Mouse (Mus musculus): ENCODE results near the gene N4bp2l2. TPM values are rescaled to one million over a fixed set of nuclear protein-coding genes. Genes with fewer than 3 reads are reported as not detected.

The N4bp2l2 gene
- polyA plus RNA-seq, 1 experiment from 2014 or later: 47.1 TPM

DNA sequence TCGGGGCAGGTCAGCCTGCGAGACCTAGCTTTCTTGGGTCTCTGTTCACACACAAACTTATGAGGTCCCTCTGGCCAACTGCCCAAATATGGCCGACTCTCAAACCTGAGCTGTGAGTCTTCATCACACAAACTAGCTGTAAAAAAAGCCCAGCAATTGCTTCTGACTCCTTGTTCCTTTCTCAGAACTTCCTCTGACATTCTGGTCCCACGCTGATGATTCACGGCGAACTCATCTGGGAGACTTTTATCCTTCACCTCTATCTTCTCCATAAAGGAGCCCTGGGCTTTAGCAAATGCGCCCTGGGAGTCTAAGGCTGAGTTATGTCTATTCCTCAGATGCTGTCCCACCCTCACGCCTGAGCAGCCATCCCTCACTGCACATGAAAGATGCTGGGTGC lies 58.4 kb downstream of the N4bp2l2 start:
- H3K4me1 ChIP-seq: no peaks in the 10 kb centered on the region
- WGBS: 90% methylated on average over 8 of the region's 8 CpGs
- ATAC-seq (ENCODE audit: insufficient number of reproducible peaks, insufficient read depth, low FRiP score, low TSS enrichment): no peak
- H3K36me3 ChIP-seq: 0 out of 2 replicates have a peak, but pooled peaks cover 3% of the 10 kb centered on the region
- no peak overlapping the region for H3K27ac ChIP-seq
- H3K9ac ChIP-seq: no peak overlapping the region
- H3K4me2 ChIP-seq (replicated peaks): no peak overlapping the region
- no peak overlapping the region for H3K4me3 ChIP-seq
- no peaks in the 10 kb centered on the region for H3K27me3 ChIP-seq
- no peaks in the 10 kb centered on the region for H3K9me3 ChIP-seq

DNA sequence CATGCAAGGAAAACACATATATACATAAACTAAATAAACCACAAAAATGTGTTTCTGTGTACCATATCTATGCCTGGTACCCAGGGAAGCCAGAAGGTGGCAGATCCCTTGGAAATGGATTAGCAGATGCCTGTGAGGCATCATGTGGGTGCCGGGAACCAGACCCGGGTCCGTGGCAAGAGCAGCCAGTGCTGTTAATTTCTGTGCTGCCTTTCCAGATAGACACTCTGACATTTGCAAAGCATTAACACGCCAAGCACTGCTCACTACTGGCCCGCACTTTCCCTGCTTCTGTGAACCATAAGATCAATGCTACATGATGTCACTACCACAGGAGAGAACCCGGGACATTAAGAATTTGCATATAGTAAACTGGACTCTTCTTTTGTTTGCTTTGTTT lies 59.9 kb downstream of the N4bp2l2 start:
- H3K27ac ChIP-seq: no peak overlapping the region
- H3K27me3 ChIP-seq: no peaks in the 10 kb centered on the region
- H3K9ac ChIP-seq: no peak overlapping the region
- no peak for ATAC-seq (ENCODE audit: insufficient number of reproducible peaks, insufficient read depth, low FRiP score, low TSS enrichment)
- H3K9me3 ChIP-seq: no peaks in the 10 kb centered on the region
- WGBS: 95% methylated on average over 6 of the region's 6 CpGs
- H3K36me3 ChIP-seq: 0 out of 2 replicates have a peak, but pooled peaks cover 3% of the 10 kb centered on the region
- H3K4me1 ChIP-seq: no peaks in the 10 kb centered on the region
- no peak overlapping the region for H3K4me3 ChIP-seq
- H3K4me2 ChIP-seq (replicated peaks): no peak overlapping the region

DNA sequence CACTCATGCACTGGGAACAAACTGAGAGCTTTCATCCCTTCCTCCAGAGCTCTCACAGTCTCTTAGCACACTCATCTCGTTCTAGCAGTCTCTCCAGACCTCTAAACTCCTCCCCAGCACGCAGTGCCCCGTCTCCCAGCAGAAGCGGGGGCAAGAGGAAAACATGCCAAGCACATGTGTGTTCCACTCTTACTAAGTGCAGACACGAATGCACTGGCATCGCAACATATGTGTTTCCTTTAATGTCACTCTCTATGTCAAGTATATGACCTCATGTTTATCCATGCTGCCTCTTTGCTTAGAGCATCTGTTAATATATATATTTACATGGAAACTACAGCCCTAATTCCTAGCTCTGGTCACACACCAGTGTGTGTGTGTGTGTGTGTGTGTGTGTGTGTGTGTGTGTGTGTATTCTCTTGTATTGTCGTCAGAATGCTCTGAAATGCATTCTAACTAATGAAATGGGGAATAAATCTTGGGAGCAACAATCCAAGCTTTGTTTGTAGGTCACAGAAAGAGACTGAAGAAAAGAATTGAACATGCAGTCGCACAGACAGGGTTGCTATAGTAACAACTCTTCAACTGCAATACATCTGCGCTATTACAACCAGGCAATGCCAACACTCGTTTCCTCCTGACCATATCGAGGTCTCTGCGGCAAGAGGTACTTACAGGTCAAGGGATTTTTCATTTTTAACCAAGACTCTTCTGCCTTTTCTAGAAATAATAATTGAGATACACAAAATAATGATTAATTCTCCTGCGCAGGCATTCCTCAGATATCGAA lies 64.3 kb downstream of the N4bp2l2 start:
- ATAC-seq (ENCODE audit: insufficient number of reproducible peaks, insufficient read depth, low FRiP score, low TSS enrichment): no peak
- H3K4me1 ChIP-seq: no peaks in the 10 kb centered on the region

DNA sequence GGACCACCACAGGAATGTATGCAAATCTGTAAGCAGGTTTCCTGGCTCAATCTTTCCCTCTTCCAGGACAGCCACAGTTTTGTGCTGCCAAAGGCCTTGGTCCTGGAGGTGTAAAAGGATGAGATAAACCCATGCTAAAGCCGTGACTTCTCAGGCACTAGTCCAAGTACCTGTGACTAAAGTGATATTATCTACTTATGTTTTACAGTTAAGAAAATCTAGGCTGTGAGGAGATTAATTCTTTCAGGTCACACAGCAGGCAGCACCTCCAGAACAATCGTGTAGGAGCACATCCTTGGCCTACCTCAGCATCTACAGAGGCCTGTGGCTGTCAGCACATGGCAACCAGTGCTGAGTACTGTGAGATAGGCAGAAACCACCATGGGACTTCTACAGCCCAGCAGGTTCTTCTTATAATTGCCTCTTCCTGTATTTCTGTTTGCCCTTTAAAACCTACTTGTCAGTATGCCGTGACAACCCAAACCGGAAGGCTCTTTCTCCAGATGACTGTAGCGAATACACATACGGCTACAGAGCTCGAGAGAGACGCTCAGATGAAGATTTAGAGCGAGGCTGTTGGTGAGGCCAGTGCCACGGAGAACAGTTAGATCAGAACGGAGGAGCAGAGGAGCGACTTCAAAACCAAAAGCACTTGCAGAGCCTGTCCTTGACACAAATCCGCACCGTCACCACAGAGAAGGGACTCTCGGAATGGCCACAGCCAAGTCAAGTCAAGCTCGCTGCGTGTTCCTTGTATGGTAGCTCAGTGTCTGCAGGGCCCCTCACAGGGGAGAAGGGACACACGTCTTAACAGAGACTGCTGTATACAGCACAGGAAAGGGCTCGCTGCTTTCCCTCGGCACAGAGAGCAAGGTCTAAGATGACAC lies 65.2 kb downstream of the N4bp2l2 start:
- Histone ChIP-seq H3K36me3 (no peaks in the 10 kb centered on the region), H3K4me3 (no peak overlapping the region), H3K9me3 (no peaks in the 10 kb centered on the region), H3K9ac (no peak overlapping the region), H3K4me2 (replicated peaks) (no peak overlapping the region), H3K27ac (no peak overlapping the region), H3K27me3 (peaks cover 7% of the 10 kb centered on the region; the same call in 1 of the 2 replicates), H3K4me1 (no peaks in the 10 kb centered on the region)
- WGBS: 75% methylated on average over 20 of the region's 20 CpGs
- no peak for ATAC-seq (ENCODE audit: insufficient number of reproducible peaks, insufficient read depth, low FRiP score, low TSS enrichment)

More for the DNA sequence above, 64.3 kb downstream of the N4bp2l2 start:
- Histone ChIP-seq H3K9me3 (no peaks in the 10 kb centered on the region), H3K9ac (no peak overlapping the region), H3K27ac (no peak overlapping the region), H3K4me3 (no peak overlapping the region), H3K27me3 (0 out of 2 replicates have a peak, but pooled peaks cover under 1% of the 10 kb centered on the region), H3K36me3 (no peaks in the 10 kb centered on the region), H3K4me2 (replicated peaks) (no peak overlapping the region)
- 85% methylated on average over 14 of the region's 14 CpGs for WGBS

DNA sequence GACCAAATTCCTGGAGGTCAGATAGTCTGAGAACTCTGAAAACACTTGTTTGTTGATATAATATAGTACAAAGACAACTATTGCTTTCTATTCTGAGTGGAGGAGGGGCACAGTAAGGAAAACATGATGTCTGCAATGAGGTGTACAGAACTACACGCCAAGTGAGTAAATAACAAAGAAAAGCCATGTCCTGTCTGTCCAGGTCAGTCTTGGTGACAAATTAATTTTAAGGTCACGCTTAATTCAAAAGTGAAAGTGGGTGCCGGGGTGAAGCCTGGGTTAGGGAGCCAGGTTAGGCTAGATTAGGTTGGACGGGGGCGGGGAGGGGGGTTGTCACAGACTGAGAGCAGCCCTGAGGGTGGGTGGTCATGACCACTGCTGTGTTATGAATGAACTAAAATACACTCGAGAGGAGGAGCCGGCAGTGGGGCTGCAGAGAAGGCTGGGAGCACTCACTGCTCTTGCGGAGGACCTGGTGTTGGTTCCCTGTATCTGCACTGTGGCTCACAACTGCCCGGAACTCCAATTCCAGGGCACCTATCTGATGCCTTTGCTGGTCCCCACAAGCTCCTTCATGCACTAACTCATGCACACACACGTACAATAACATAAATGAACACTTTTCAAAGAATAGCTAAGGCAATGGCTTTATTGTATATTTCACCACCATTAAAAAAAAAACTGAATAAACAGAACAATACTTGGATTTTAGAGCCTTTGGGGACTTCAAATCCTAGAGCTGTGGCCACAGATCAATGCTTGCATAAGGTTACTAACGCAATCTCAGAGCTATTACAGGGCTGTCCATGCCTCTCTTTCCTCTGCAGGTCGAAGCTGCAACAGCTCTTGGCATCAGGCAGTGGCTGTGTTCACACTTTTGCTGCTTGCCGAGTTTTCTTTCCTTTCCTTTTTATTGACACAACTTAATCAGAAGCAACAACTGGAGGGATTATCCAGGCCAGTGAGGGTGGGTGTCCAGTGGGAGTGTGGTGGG lies 66.4 kb downstream of the N4bp2l2 start:
- no peak overlapping the region for H3K27ac ChIP-seq
- H3K9me3 ChIP-seq: no peaks in the 10 kb centered on the region
- peaks cover 4% of the 10 kb centered on the region; the same call in 1 of the 2 replicates for H3K4me1 ChIP-seq
- ATAC-seq (ENCODE audit: insufficient number of reproducible peaks, insufficient read depth, low FRiP score, low TSS enrichment): peak; percentile 30; the same call in 1 of the 2 replicates
- H3K4me3 ChIP-seq: no peak overlapping the region
- peaks cover 14% of the 10 kb centered on the region for H3K27me3 ChIP-seq
- no peaks in the 10 kb centered on the region for H3K36me3 ChIP-seq
- no peak overlapping the region for H3K4me2 ChIP-seq (replicated peaks)
- 60% methylated on average over 13 of the region's 13 CpGs for WGBS
- H3K9ac ChIP-seq: no peak overlapping the region

DNA sequence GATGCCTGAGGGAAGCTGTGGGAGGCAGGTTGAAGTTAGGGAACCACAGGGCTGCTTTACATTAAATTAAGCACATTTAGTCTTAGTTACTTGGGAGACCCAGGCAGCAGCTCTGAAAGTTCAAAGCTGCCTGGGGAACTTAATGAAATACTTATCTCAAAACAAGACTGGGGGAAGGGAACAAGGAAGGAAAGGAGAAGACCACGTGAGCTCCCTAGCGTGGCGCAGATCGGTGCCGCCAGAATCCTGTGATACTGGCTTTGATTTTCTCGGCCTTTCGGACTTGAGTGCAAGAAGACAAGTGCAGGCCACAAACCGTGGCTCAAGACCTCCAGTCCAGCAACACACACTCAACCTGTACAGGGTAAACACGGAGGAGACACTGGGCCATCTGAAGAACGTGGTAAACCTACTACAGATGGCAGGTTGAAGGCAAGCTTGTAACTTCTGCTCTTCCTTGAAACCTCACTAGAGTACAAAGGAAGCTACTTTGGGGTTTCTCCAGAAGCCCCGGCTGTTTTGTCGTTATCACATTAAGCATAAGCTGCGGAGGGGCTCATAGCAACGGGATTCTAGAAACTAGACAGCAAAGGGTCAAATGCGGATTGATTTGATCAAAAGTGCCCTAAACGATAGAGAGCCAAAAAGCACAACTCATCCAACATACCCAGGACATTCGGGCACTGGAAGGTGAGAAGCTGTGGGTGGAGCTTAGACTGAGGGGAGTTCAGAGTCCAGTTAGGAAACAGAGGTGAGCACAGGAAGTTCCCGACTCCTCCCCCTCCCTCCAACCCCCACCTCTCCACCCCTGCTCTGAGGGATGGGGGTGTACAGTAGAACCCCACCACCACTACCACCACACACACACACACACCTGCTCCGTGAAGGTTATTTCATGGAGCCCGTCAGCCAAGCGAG lies 67.5 kb downstream of the N4bp2l2 start:
- Histone ChIP-seq H3K9ac (no peak overlapping the region), H3K36me3 (no peaks in the 10 kb centered on the region), H3K9me3 (no peaks in the 10 kb centered on the region), H3K4me1 (peaks cover 4% of the 10 kb centered on the region; the same call in 1 of the 2 replicates), H3K27me3 (peaks cover 26% of the 10 kb centered on the region), H3K4me2 (replicated peaks) (no peak overlapping the region), H3K4me3 (no peak overlapping the region), H3K27ac (no peak overlapping the region)
- WGBS: 54% methylated on average over 21 of the region's 21 CpGs
- ATAC-seq (ENCODE audit: insufficient number of reproducible peaks, insufficient read depth, low FRiP score, low TSS enrichment): no peak

DNA sequence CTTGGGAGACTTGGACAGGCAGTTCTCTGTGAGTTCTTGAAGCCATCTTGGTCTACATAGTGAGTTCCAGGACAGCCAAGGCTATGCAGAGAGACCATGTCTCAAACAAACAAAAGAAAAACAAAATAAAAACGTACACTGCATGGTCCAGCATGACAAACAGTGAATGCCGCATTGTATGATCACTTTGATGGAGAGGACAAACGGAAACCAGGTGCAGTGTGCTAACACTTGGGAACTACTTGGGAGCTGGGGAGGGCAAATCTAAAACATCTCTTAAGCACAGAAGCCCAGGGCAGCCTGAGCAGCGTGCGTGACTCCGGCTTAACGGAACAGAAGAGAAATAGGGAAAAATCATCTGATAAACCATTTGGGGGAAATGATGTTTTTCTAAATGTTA lies 68.9 kb downstream of the N4bp2l2 start, which contains the start of gene N4bp2l1:
TSS of gene N4bp2l1 (minus strand) at position 101 of the 400 bp plus-strand sequence.
- WGBS: 63% methylated on average over 7 of the region's 7 CpGs
- H3K9ac ChIP-seq: no peak within 1 kb of the TSS
- H3K27me3 ChIP-seq: peaks cover 39% of the 10 kb centered on the region
- no peaks in the 10 kb centered on the region for H3K36me3 ChIP-seq
- no peak for ATAC-seq (ENCODE audit: insufficient number of reproducible peaks, insufficient read depth, low FRiP score, low TSS enrichment)
- H3K4me2 ChIP-seq (replicated peaks): no peak within 1 kb of the TSS
- no peak within 1 kb of the TSS for H3K4me3 ChIP-seq
- H3K27ac ChIP-seq: no peak within 1 kb of the TSS
- H3K9me3 ChIP-seq: no peaks in the 10 kb centered on the region
- H3K4me1 ChIP-seq: peaks cover 4% of the 10 kb centered on the region; the same call in 1 of the 2 replicates

DNA sequence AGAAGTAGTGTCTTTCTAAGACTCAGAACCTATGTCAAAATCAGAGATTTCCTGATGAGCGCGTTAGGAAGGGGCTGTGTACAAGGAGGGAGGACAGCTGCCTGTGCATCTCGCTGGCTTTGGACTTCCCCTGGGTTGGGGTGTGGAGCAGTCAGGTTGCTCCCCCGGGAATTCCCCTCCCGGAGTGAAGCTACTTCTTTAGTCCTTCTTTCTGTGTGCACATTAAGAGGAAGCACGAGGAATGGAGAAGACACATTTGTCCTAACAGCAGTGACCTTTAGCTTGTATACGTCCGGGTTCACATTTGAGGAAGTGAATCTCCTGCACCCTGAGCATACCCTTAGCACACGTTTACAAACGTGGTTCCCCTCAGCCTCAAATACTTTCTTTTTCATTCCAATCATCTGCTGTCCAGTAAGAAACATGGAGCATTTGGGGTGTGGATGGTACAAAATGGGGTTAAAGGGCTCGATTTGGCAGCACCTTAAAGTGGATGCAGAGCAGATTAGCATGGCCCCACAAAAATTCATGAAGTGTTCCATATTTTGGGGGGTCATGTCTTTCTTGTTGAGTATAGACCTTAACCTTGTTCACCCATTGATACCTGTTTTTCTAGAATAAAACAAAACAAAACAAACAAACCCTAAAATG lies 70.5 kb downstream of the N4bp2l2 start:
- no peak overlapping the region for H3K4me3 ChIP-seq
- 46% methylated on average over 11 of the region's 11 CpGs for whole genome bisulfite sequencing
- H3K9me3 ChIP-seq: no peaks in the 10 kb centered on the region
- ATAC-seq (ENCODE audit: insufficient number of reproducible peaks, insufficient read depth, low FRiP score, low TSS enrichment): no peak
- H3K4me1 ChIP-seq: peaks cover 4% of the 10 kb centered on the region; the same call in 1 of the 2 replicates
- H3K27me3 ChIP-seq: peaks cover 42% of the 10 kb centered on the region
- H3K27ac ChIP-seq: no peak overlapping the region
- H3K4me2 ChIP-seq (replicated peaks): peak overlapping the region; percentile 100; the same call in 1 of the 2 replicates
- no peak overlapping the region for H3K9ac ChIP-seq
- H3K36me3 ChIP-seq: no peaks in the 10 kb centered on the region

DNA sequence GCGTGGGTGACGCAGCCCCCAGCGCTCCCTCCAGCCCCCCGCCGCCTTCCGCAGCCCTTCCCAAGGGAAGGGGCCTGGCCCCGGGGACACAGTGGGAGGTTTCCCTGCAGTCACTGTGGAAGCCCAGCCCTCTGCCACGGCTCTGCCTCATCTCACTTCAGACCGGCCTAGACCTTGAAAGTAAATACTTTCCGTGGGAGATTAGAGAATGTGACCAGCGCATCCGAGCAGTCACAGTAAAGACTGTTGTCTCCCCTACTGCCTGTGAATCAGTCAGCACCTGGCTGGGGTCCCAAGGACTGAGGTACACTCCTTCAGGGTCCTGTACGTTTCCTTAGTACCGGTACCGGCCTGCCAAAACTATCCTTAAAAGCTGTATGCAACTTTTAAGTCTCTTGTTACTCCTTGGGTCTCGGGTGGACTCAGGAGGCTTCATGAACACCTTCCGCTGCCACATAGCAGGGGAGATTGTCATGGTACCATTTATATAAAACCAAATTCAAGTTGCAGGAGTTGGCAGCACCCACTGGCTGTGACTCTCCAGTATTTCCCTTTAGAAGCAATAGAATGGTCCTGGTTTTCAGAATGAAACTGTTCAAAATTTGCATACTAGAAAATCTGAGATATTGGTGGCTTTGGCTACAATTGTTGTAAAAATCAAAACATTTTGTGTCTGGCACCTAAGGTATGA lies 71.2 kb downstream of the N4bp2l2 start:
- H3K36me3 ChIP-seq: no peaks in the 10 kb centered on the region
- H3K27ac ChIP-seq: no peak overlapping the region
- ATAC-seq (ENCODE audit: insufficient number of reproducible peaks, insufficient read depth, low FRiP score, low TSS enrichment): peak; percentile 67
- 6% methylated on average over 17 of the region's 17 CpGs for WGBS
- no peaks in the 10 kb centered on the region for H3K9me3 ChIP-seq
- H3K4me3 ChIP-seq: peak overlapping the region; percentile 81
- H3K4me1 ChIP-seq: peaks cover 4% of the 10 kb centered on the region; the same call in 1 of the 2 replicates
- peak overlapping the region; percentile 69 for H3K9ac ChIP-seq
- H3K27me3 ChIP-seq: peaks cover 42% of the 10 kb centered on the region
- peak overlapping the region; percentile 100 for H3K4me2 ChIP-seq (replicated peaks)

All from embryonic facial prominence, embryonic 12.5 days (tissue).